Mouse (Mus musculus): ENCODE measurements around the gene Runx2. TPM values are rescaled to one million over a fixed set of nuclear protein-coding genes. Genes with fewer than 3 reads are reported as not detected.

Gene Runx2
- polyA plus RNA-seq, 1 experiment from 2014 or later: 0.35 TPM

DNA sequence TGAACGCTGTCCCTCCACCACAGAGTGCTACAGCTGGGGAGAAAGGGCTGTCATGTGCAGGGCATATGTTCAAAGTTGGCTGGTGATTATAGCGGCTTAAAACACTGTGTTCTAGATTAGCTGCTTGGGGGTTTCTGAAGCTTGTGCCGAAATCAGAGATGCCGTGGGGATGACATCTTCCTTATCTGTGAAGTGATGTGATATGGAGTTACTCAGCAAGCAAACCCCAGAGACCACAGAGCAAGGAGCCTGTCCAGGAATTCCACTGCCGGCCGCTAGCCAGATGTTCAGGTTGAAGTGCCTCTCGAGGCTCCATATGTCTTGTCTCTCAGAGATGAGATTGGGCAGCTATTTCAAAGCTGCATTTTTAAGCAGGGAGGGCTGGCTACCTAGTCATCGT is 267.8 kb downstream of the Runx2 start:
- Histone ChIP-seq H3K9ac (ENCODE audit: low read length) (no peak overlapping the region), H3K4me1 (ENCODE audit: control insufficient read depth in 2 of 2, insufficient read depth in 2 of 2, low read length in 2 of 2) (peaks cover 0 to 4% of the 10 kb centered on the region in 2 experiments; a peak in 2 of 4 replicates), H3K9me3 (ENCODE audit: control insufficient read depth, low read length) (no peaks in the 10 kb centered on the region), H3K27ac (replicated peaks in 1 of 2; ENCODE audit: control insufficient read depth in 1 of 2, insufficient read depth in 1 of 2, low read depth in 2 of 2, low read length in 2 of 2) (no peak overlapping the region), H3K4me2 (ENCODE audit: low read length) (no peak overlapping the region), H3K36me3 (ENCODE audit: control insufficient read depth, insufficient read depth, low read length) (no peaks in the 10 kb centered on the region), H3K27me3 (ENCODE audit: control insufficient read depth, insufficient read depth, low read length) (peaks cover 8% of the 10 kb centered on the region), H3K4me3 (ENCODE audit: control insufficient read depth in 1 of 2, insufficient read depth in 1 of 2, low read depth in 1 of 2, low read length in 2 of 2) (no peak overlapping the region)
- WGBS: 19% methylated on average over 8 of the region's 8 CpGs
- ATAC-seq (ENCODE audit: insufficient number of reproducible peaks, insufficient read depth, low FRiP score, low read depth): no peak

DNA sequence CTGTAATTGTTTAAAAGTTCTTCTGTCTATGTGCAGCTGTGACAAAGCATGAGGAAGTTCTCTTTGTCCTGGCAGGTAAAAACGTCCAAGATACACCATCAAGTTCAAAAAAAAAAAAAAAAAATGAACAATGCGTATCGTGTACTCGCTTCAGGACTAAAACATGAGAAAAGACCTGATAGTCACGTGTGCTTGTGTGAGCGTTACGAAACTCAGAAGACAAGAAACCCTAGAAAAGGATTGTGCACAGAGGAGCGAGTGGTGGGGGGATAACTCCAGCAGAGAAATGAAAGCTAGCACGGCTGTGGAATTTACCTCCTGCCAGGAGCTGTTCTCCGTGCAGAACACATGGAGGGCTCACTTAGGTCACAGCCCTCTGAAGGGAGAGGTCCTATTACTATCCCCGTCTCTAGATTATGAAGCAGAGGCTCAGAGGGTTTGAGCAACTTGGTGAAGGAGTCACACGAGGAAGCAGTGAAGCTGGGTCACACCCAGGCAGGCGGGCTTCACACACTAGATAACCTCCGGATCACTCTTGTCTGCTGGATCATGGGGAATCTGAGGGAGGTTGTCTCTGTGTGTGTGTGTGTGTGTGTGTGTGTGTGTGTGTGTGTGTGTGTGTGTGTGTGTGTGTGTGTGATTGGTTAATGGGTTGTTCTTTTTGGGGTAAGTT is 269.3 kb downstream of the Runx2 start:
- Histone ChIP-seq H3K4me3 (ENCODE audit: control insufficient read depth in 1 of 2, insufficient read depth in 1 of 2, low read depth in 1 of 2, low read length in 2 of 2) (no peak overlapping the region), H3K9ac (ENCODE audit: low read length) (no peak overlapping the region), H3K27ac (replicated peaks in 1 of 2; ENCODE audit: control insufficient read depth in 1 of 2, insufficient read depth in 1 of 2, low read depth in 2 of 2, low read length in 2 of 2) (no peak overlapping the region), H3K9me3 (ENCODE audit: control insufficient read depth, low read length) (no peaks in the 10 kb centered on the region), H3K36me3 (ENCODE audit: control insufficient read depth, insufficient read depth, low read length) (no peaks in the 10 kb centered on the region), H3K27me3 (ENCODE audit: control insufficient read depth, insufficient read depth, low read length) (peaks cover 10% of the 10 kb centered on the region), H3K4me1 (ENCODE audit: control insufficient read depth in 2 of 2, insufficient read depth in 2 of 2, low read length in 2 of 2) (peaks cover 0 to 4% of the 10 kb centered on the region in 2 experiments; a peak in 2 of 4 replicates), H3K4me2 (ENCODE audit: low read length) (no peak overlapping the region)
- WGBS: 47% methylated on average over 14 of the region's 14 CpGs
- no peak for ATAC-seq (ENCODE audit: insufficient number of reproducible peaks, insufficient read depth, low FRiP score, low read depth)

DNA sequence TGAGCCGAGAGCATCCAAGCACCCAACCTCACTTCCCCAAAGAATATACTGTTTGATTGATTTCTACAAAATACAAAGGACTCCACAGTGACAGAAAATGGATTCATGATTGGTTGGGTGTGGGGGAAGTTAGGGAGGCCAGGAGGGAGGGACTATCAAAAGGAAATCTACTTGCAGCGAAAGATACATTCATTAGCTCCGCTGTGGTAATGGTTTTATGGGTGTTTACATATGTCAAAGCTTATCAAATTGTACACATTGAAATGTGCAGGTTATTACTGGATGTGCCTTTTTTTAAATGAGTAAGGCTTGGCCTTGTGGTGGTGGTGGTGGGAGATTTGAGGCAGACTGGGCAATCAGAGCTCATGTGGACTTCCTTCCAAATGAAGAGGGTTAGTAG is 271.9 kb downstream of the Runx2 start:
- 82% methylated on average over 3 of the region's 3 CpGs for WGBS
- H3K27ac ChIP-seq (replicated peaks in 1 of 2; ENCODE audit: control insufficient read depth in 1 of 2, insufficient read depth in 1 of 2, low read depth in 2 of 2, low read length in 2 of 2): no peak overlapping the region
- H3K4me3 ChIP-seq (ENCODE audit: control insufficient read depth in 1 of 2, insufficient read depth in 1 of 2, low read depth in 1 of 2, low read length in 2 of 2): no peak overlapping the region
- no peak overlapping the region for H3K4me2 ChIP-seq (ENCODE audit: low read length)
- no peaks in the 10 kb centered on the region for H3K9me3 ChIP-seq (ENCODE audit: control insufficient read depth, low read length)
- H3K4me1 ChIP-seq (ENCODE audit: control insufficient read depth in 2 of 2, insufficient read depth in 2 of 2, low read length in 2 of 2): peaks cover 0 to 4% of the 10 kb centered on the region in 2 experiments; a peak in 2 of 4 replicates
- peaks cover 12% of the 10 kb centered on the region for H3K27me3 ChIP-seq (ENCODE audit: control insufficient read depth, insufficient read depth, low read length)
- H3K9ac ChIP-seq (ENCODE audit: low read length): no peak overlapping the region
- no peaks in the 10 kb centered on the region for H3K36me3 ChIP-seq (ENCODE audit: control insufficient read depth, insufficient read depth, low read length)
- ATAC-seq (ENCODE audit: insufficient number of reproducible peaks, insufficient read depth, low FRiP score, low read depth): no peak

DNA sequence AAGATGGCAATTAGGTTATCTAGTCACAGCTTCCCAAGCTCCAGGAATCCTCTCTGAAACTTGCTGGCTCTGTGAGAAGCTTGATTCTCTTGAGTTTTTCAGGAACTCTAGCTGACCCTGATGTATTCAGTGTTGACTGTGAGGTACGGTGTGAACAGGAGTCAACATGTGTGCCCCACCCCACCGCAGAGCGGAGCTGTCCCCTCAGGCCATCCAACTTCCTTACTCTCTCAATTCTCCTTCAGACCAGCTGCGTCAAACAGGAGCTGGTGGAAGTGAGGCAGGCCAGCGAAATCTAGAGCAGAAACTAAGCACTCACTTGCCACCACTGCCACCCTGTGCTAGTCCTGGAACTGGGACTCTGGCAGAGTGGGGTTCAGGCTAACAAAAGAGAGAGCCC is 273.9 kb downstream of the Runx2 start:
- no peak overlapping the region for H3K27ac ChIP-seq (replicated peaks in 1 of 2; ENCODE audit: control insufficient read depth in 1 of 2, insufficient read depth in 1 of 2, low read depth in 2 of 2, low read length in 2 of 2)
- H3K4me2 ChIP-seq (ENCODE audit: low read length): no peak overlapping the region
- H3K4me3 ChIP-seq (ENCODE audit: control insufficient read depth in 1 of 2, insufficient read depth in 1 of 2, low read depth in 1 of 2, low read length in 2 of 2): no peak overlapping the region
- H3K36me3 ChIP-seq (ENCODE audit: control insufficient read depth, insufficient read depth, low read length): no peaks in the 10 kb centered on the region
- ATAC-seq (ENCODE audit: insufficient number of reproducible peaks, insufficient read depth, low FRiP score, low read depth): no peak
- 11% methylated on average over 5 of the region's 5 CpGs for WGBS
- no peaks in the 10 kb centered on the region for H3K9me3 ChIP-seq (ENCODE audit: control insufficient read depth, low read length)
- H3K4me1 ChIP-seq (ENCODE audit: control insufficient read depth in 2 of 2, insufficient read depth in 2 of 2, low read length in 2 of 2): no peaks in the 10 kb centered on the region
- H3K9ac ChIP-seq (ENCODE audit: low read length): no peak overlapping the region
- peaks cover 7% of the 10 kb centered on the region; the same call in 1 of the 2 replicates for H3K27me3 ChIP-seq (ENCODE audit: control insufficient read depth, insufficient read depth, low read length)

DNA sequence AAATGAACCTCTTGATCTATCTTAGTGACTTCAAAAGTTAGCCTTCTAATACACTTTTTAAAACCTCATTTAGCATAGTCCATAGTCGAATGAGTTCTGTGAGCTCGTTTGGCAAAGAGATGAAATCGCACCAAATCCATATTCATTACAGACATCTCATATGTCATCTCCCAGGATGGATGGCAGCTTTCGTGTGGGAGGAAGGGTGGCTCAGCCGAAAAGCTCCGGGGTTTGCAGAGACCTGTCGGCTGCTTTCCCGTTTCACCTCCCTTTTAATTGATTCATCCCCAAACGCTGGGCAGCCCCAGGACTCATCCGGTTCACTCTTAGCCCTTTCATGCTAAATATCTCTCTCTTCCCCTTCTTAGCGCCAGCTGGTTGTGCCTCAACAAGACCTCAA is 275.7 kb downstream of the Runx2 start:
- no peak overlapping the region for H3K4me3 ChIP-seq (ENCODE audit: control insufficient read depth in 1 of 2, insufficient read depth in 1 of 2, low read depth in 1 of 2, low read length in 2 of 2)
- no peak for ATAC-seq (ENCODE audit: insufficient number of reproducible peaks, insufficient read depth, low FRiP score, low read depth)
- H3K36me3 ChIP-seq (ENCODE audit: control insufficient read depth, insufficient read depth, low read length): no peaks in the 10 kb centered on the region
- no peaks in the 10 kb centered on the region for H3K4me1 ChIP-seq (ENCODE audit: control insufficient read depth in 2 of 2, insufficient read depth in 2 of 2, low read length in 2 of 2)
- WGBS: 64% methylated on average over 11 of the region's 11 CpGs
- H3K27me3 ChIP-seq (ENCODE audit: control insufficient read depth, insufficient read depth, low read length): peaks cover 7% of the 10 kb centered on the region; the same call in 1 of the 2 replicates
- H3K9ac ChIP-seq (ENCODE audit: low read length): no peak overlapping the region
- no peaks in the 10 kb centered on the region for H3K9me3 ChIP-seq (ENCODE audit: control insufficient read depth, low read length)
- H3K4me2 ChIP-seq (ENCODE audit: low read length): no peak overlapping the region
- H3K27ac ChIP-seq (replicated peaks in 1 of 2; ENCODE audit: control insufficient read depth in 1 of 2, insufficient read depth in 1 of 2, low read depth in 2 of 2, low read length in 2 of 2): no peak overlapping the region

DNA sequence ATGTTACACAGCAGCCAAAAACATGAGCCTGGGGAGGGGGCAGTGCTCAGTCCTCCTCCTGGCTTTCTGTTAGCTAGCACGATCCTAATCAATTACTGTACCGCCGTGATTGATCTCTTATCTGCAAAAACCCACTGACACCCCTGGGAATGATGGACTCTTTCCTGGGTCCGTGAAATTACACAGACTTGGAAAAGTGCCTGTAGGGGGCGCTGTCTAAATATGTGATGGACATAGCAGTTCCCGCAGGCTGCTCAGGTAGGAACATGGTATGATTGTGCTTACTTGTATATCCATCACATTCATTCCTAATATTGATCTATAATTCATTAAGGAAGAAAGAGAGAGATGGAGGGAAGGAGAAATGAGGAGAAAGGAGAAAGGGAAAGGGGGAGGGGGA is 284.6 kb downstream of the Runx2 start:
- Histone ChIP-seq H3K4me3 (ENCODE audit: control insufficient read depth in 1 of 2, insufficient read depth in 1 of 2, low read depth in 1 of 2, low read length in 2 of 2) (no peak overlapping the region), H3K4me2 (ENCODE audit: low read length) (no peak overlapping the region), H3K27me3 (ENCODE audit: control insufficient read depth, insufficient read depth, low read length) (no peaks in the 10 kb centered on the region), H3K9me3 (ENCODE audit: control insufficient read depth, low read length) (no peaks in the 10 kb centered on the region), H3K4me1 (ENCODE audit: control insufficient read depth in 2 of 2, insufficient read depth in 2 of 2, low read length in 2 of 2) (no peaks in the 10 kb centered on the region; a peak in 2 of 4 replicates), H3K9ac (ENCODE audit: low read length) (no peak overlapping the region), H3K36me3 (ENCODE audit: control insufficient read depth, insufficient read depth, low read length) (no peaks in the 10 kb centered on the region), H3K27ac (replicated peaks in 1 of 2; ENCODE audit: control insufficient read depth in 1 of 2, insufficient read depth in 1 of 2, low read depth in 2 of 2, low read length in 2 of 2) (no peak overlapping the region)
- no peak for ATAC-seq (ENCODE audit: insufficient number of reproducible peaks, insufficient read depth, low FRiP score, low read depth)
- WGBS: 72% methylated on average over 6 of the region's 6 CpGs

DNA sequence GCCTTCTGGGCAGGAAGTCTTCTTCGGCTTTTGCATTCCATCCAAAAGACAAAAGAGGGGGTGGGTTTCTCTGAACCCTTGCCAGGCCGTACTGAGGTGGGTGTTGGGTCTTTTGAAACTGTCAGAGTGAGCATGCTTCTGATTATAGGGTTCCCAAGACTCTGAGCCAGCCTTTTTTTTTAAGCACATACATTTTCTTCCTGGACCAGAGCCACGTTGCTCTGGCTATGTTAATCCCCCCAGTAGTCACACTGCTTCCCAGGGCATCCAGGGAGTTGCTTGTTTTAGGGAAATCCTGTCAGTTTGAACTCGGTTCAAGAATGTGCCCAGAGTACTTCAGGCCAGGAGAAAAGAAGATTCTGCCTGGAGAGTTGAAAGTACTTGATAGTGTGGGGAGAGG is 286.0 kb downstream of the Runx2 start:
- Histone ChIP-seq H3K36me3 (ENCODE audit: control insufficient read depth, insufficient read depth, low read length) (no peaks in the 10 kb centered on the region), H3K9me3 (ENCODE audit: control insufficient read depth, low read length) (no peaks in the 10 kb centered on the region), H3K4me2 (ENCODE audit: low read length) (no peak overlapping the region), H3K4me3 (ENCODE audit: control insufficient read depth in 1 of 2, insufficient read depth in 1 of 2, low read depth in 1 of 2, low read length in 2 of 2) (no peak overlapping the region), H3K27ac (replicated peaks in 1 of 2; ENCODE audit: control insufficient read depth in 1 of 2, insufficient read depth in 1 of 2, low read depth in 2 of 2, low read length in 2 of 2) (no peak overlapping the region), H3K9ac (ENCODE audit: low read length) (no peak overlapping the region), H3K4me1 (ENCODE audit: control insufficient read depth in 2 of 2, insufficient read depth in 2 of 2, low read length in 2 of 2) (no peaks in the 10 kb centered on the region; a peak in 2 of 4 replicates), H3K27me3 (ENCODE audit: control insufficient read depth, insufficient read depth, low read length) (no peaks in the 10 kb centered on the region)
- no peak for ATAC-seq (ENCODE audit: insufficient number of reproducible peaks, insufficient read depth, low FRiP score, low read depth)
- WGBS: 38% methylated on average over 4 of the region's 4 CpGs

DNA sequence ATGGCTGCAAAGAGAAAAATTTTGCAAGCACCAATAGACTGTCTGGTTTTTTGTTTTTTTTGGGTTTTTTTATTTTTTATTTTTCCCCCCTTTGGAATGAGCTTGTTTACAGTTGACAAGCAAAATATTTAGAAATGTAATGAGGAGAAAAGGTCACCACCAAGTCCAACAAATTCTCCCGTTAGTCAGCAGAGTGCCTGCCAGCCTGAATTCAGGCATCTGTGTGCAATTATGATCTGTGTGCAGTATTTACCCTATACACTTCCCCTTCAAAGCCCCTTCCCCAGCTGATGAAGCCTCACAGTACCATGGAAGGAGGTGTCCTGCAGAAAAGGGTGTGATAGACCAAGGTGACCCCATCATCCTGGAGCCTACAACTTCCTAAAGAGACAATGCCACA is 290.5 kb downstream of the Runx2 start:
- Histone ChIP-seq H3K36me3 (ENCODE audit: control insufficient read depth, insufficient read depth, low read length) (no peaks in the 10 kb centered on the region), H3K4me3 (ENCODE audit: control insufficient read depth in 1 of 2, insufficient read depth in 1 of 2, low read depth in 1 of 2, low read length in 2 of 2) (no peak overlapping the region), H3K27ac (replicated peaks in 1 of 2; ENCODE audit: control insufficient read depth in 1 of 2, insufficient read depth in 1 of 2, low read depth in 2 of 2, low read length in 2 of 2) (no peak overlapping the region), H3K27me3 (ENCODE audit: control insufficient read depth, insufficient read depth, low read length) (no peaks in the 10 kb centered on the region), H3K4me2 (ENCODE audit: low read length) (no peak overlapping the region), H3K4me1 (ENCODE audit: control insufficient read depth in 2 of 2, insufficient read depth in 2 of 2, low read length in 2 of 2) (no peaks in the 10 kb centered on the region; a peak in 2 of 4 replicates), H3K9ac (ENCODE audit: low read length) (no peak overlapping the region), H3K9me3 (ENCODE audit: control insufficient read depth, low read length) (no peaks in the 10 kb centered on the region)
- 81% methylated on average over 1 of the region's 1 CpGs for WGBS
- ATAC-seq (ENCODE audit: insufficient number of reproducible peaks, insufficient read depth, low FRiP score, low read depth): no peak

All from heart, embryonic 14.5 days (tissue).